Mouse (Mus musculus) urinary bladder, postnatal 14 days (tissue): ENCODE results near the gene 2310034G01Rik.
A peak's percentile ranks its signal among the peaks of the same experiment; 100 is the strongest.

ENCODE experiments used
- DNase-seq: peaks from one replicate; pipeline ENCODE4 v3.0.0; 2021; ENCODE audit warnings: low spot score

2310034G01Rik gene

GRCm38 (mm10) chr19:46350168-46350932 lies at the start of gene 2310034G01Rik:
Gene 2310034G01Rik (minus strand): TSS chr19:46350302.
- no peak for DNase-seq

- no peak for DNase-seq
Measured at GRCm38 (mm10) chr19:46399886-46400285, 49.8 kb upstream of the 2310034G01Rik start.

GRCm38 (mm10) chr19:46399372-46399771 lies 49.3 kb upstream of the 2310034G01Rik start:
- DNase-seq, result no peak

- no peak for DNase-seq
Measured at GRCm38 (mm10) chr19:46398401-46398800, 48.3 kb upstream of the 2310034G01Rik start.

- DNase-seq, result no peak
Measured at GRCm38 (mm10) chr19:46397436-46398001, 47.4 kb upstream of the 2310034G01Rik start.

GRCm38 (mm10) chr19:46396686-46397435 lies 46.8 kb upstream of the 2310034G01Rik start, which contains the start of gene Sufu:
Gene Sufu (plus strand): TSS chr19:46396896.
- peak; percentile 98 for DNase-seq

GRCm38 (mm10) chr19:46396109-46396508 lies 46.0 kb upstream of the 2310034G01Rik start:
- DNase-seq, result no peak

- peak; percentile 97 for DNase-seq
Measured at GRCm38 (mm10) chr19:46395109-46396009, 45.3 kb upstream of the 2310034G01Rik start, which contains the start of gene Actr1a. Gene Actr1a (minus strand): TSS chr19:46395748.

- no peak for DNase-seq
Measured at GRCm38 (mm10) chr19:46394712-46395108, 44.6 kb upstream of the 2310034G01Rik start.

- peak; percentile 45 for DNase-seq
Measured at GRCm38 (mm10) chr19:46392018-46392417, 41.9 kb upstream of the 2310034G01Rik start.

GRCm38 (mm10) chr19:46389872-46390271 lies 39.8 kb upstream of the 2310034G01Rik start:
- DNase-seq, result no peak

- DNase-seq, result no peak
Measured at GRCm38 (mm10) chr19:46382275-46382674, 32.2 kb upstream of the 2310034G01Rik start.

GRCm38 (mm10) chr19:46375891-46376290 lies 25.8 kb upstream of the 2310034G01Rik start:
- no peak for DNase-seq

- DNase-seq, result no peak
Measured at GRCm38 (mm10) chr19:46375489-46375888, 25.4 kb upstream of the 2310034G01Rik start.

- no peak for DNase-seq
Measured at GRCm38 (mm10) chr19:46374477-46375088, 24.5 kb upstream of the 2310034G01Rik start.

- peak; percentile 68 for DNase-seq
Measured at GRCm38 (mm10) chr19:46369204-46369603, 19.1 kb upstream of the 2310034G01Rik start.

- DNase-seq, result no peak
Measured at GRCm38 (mm10) chr19:46367798-46368590, 17.9 kb upstream of the 2310034G01Rik start.

- DNase-seq, result no peak
Measured at GRCm38 (mm10) chr19:46363294-46364009, 13.3 kb upstream of the 2310034G01Rik start.

GRCm38 (mm10) chr19:46362104-46362503 lies 12.0 kb upstream of the 2310034G01Rik start:
- DNase-seq, result no peak

- no peak for DNase-seq
Measured at GRCm38 (mm10) chr19:46358381-46358780, 8.3 kb upstream of the 2310034G01Rik start.
